Mouse (Mus musculus): ENCODE measurements around the gene Tle3.

DNA sequence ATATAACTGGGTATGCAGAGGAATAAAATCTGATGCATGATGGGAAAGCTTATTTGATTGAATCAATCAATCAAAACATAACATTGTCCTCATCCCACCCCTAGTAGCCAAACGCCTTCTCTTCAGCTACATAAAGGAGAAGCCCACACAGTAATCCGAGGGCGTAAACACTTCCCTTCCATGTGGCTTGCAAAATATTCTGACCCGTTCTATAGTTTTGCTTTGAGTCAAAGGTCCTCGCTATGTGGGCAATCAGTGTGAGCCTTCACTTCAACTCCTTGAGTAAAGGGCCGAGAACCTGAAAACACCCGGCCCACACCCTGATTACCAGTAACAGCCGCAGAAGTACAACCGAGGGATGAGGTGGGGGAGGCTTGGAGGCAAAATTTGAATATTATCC is 41.4 kb upstream of the Tle3 start:
- TF ChIP-seq CTCF (conservative IDR thresholded peaks at IDR 0.05; ENCODE audit: insufficient read depth, insufficient read length, low read depth, low read length) (no peak), POLR2A (IDR thresholded peaks at IDR 0.05; ENCODE audit: low read depth, low read length) (no peak)
